Mouse (Mus musculus) cerebellum, adult 2 months (tissue): ENCODE results near the gene Wfdc13.

Source experiments
- CTCF ChIP-seq: fragments of 200-500 bp; IDR thresholded peaks from 2 replicates; pipeline ENCODE4 v1.5.1; 2011; ENCODE audit warnings: low read depth, mild to moderate bottlenecking, control low read depth, low read length, moderate library complexity, borderline replicate concordance; ENCODE audit not compliant: insufficient read depth
- POLR2A ChIP-seq: fragments of 200-500 bp; IDR thresholded peaks from 2 replicates; pipeline ENCODE4 v1.6.1; 2011; ENCODE audit warnings: low read length, control low read depth, borderline replicate concordance; ENCODE audit not compliant: insufficient read depth

GRCm38 (mm10) chr2:164664851-164665250 is 20.1 kb upstream of the Wfdc13 start:
- TF ChIP-seq CTCF (no peak), POLR2A (no peak)
